Mouse (Mus musculus) testis, postnatal 10 days (tissue): ENCODE measurements at regions not wholly inside any gene's neighbourhood (a gene's known extent, or its start where the extent isn't known, plus 50 kb on each side); places are given as distances from the start of the nearest gene placed in this dataset.

Experiments
- DNase-seq: peaks from one replicate; pipeline ENCODE4 v3.0.0; 2021; ENCODE audit warnings: low spot score

DNA sequence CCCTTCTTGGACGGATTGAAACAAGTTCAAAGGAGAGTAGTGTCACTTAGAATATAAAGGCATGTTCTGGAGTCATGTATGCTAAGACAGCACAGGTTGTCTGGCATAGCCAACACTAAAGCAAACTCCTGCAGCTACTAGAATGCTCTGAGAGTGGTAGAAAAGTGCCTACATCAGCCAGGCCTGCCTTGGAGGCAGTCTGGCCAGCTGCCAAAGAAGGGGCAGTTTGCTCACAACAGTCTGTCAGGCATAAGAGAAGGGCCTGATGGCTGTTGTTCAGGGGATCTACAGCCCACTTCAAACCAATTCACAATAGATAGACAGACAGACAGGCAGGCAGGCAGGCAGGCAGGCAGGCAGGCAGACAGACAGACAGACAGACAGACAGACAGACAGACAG, 136.5 kb upstream of the Dap start:
- no peak for DNase-seq

DNA sequence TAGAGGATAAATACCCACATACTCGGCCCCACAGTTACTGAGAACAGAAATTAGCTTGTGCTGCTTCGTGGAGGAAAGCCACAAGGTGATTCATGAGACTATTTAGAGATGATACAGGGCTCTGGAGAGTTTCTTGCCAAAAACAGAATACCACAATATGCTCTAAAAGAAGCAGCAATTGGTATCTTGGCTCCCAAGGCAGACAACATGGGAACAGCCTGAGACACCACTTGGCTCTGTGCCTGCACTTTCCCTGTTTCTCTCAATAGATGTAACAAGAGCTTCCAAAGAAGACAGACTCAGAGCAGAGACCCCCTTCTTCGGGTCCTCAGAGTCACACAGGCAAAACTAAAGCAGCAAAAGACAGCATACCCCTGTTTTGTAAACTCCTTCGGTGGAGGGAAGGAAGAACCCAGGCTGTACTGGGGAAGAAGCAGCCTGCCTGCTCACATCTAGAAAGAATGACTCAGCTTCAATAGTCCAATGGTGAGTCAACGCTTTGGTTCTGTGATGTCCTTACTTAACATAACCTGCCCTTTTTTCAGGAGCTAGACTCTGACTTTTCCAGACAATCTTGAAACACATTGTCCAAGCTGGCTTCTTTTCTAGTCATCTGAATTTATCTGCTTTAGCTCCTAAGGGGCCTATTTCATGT, 132.1 kb upstream of the Dap start:
- DNase-seq: peak; percentile 78

DNA sequence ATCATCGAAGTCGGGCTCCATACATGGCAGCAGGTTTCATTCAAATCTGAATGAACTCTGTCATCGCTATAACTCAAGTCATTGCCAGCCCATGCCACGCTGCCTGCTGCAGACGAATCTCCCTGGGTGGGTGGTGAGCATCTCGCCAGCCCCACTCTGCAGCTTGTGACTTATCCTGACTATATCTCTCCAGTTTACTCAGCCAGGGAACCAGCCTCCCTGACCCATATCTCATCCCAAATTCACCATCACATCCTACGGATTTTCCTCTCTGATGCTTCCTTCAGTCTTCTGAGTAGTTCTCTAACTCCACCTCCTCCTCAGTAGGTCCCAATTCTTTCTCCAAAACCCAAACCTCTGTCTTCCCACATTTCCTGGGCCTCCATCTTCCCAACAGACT, 127.9 kb upstream of the Dap start:
- no peak for DNase-seq

DNA sequence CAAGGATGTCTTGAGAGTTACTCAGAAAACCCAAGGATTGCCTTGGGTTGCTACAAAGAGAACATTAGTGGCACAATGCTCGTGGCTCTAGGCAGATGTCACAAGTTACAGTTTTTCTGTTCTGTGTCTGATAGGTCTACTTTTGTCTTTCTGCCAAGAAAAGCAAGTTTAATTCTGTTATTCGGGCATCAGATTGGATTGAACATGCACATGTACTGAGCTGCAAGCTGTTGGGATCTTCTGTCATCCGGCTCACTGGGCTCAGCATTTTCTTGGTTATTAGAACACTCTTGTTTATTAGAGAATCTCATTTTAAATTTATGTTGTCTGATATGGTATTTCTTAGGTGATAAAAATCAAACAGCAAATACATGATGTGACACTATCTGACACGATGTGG, 126.8 kb upstream of the Dap start:
- DNase-seq: no peak

DNA sequence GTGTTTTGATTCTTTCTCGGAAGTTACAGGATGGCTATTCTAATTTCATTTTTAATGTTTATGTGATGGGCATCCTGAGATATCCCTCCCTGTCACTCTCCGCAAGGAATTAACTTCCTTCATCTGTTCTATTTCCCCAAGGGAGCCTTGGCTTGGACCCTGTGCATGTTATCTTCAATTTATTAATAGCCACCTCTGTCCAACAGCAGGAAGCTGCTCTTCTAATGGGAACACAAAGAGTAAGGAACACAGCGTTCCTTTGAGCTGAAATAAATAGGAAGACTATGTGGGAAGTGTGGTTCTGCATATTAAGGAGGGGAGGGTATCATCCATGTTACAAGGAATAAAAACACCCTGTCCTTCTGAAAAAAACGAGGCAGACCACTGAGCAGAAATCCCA, 119.4 kb upstream of the Dap start:
- DNase-seq: no peak

DNA sequence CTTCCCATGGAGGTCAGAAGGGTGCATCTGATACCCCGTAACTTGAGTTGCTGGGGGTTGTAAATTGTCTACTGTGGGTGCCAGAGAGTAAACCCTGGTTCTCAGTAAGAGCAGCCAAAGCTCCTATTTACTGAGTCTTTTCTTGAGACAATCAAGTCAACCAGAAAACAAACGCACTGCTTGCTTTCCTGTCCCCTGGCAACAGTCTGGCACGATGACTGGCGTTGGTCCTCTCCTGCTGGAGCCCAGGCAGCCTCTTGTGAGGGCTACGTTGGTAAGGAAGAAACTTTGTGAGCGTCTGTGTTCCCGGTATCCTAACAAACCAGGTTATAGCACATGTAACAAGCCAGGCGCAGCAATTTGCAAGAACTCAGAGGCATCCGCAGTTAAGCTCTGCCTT, 117.2 kb upstream of the Dap start:
- DNase-seq: no peak

DNA sequence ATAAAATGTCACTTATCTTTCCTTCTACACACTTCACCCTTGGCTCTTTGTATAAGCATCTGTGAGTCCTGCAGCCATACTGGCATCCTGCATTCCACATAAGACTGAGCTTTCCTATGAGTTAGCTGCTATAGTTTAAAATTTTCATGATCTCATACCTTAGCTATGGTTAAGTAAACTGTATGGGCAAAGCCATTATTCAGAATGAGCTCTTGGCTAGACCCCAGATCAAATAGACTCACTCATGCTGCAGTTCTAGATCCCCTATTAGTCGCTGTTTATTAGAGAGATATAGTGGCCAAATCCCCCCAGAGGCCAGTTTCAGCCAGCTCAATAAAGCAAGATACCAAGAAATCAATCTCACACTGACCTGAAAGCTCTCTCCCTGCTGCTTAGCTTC, 110.9 kb upstream of the Dap start:
- DNase-seq: no peak

DNA sequence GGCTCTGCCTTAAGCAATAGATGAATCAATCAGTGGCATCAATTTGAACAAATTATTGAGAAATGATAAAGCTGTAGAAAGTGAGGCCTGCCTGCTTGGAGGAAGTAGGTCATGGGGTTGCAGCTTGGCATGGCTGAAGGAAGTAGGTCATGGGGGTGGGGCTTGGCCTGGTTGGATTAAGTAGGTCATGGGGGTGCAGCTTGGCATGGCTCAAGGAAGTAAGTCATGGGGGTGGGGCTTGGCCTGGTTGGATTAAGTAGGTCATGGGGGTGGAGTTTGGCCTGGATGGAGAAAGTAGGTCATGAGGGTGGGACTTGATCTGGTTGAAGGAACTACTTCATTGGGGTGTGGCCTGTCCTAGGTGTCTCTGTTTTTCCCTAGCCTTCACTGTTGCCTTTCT, 106.8 kb upstream of the Dap start:
- no peak for DNase-seq

DNA sequence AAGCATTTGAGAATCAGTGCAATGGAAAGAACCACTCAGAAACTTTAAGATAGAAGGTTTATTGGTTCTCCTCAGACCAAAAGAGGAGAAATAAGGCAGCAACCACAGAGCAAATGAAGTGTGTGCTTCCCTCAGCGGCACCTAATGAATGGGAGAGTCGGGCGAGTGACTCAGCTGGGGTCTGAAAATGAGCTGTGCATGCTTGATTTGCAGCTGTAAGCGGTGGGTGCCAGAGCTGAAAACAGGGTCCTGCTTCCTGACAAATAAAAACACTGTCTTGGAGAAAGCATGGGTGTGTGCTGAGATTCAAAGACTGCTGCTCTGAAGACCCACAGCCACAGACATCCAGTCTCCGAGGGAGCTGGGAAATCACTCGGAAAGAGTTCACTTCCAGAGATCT, 104.0 kb upstream of the Dap start:
- DNase-seq: no peak

DNA sequence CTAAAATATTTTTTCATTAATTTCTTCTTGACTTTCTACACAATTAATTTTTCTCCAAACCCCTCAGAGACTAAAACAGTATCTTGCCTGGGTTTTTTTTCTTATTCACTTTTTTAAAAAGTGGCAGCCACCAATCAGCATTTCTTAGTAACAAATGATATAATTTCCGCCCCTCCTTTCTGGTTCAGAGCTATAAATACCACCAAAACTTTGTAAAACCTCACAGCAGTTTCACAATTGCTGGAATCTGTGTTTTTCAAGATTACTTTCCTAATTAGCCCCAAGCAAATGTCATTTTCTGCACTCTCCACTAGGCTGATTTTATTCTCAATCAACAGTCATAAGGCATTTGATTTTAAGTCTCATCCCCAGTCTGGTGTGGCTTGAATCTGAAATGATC, 98.3 kb upstream of the Dap start:
- no peak for DNase-seq

DNA sequence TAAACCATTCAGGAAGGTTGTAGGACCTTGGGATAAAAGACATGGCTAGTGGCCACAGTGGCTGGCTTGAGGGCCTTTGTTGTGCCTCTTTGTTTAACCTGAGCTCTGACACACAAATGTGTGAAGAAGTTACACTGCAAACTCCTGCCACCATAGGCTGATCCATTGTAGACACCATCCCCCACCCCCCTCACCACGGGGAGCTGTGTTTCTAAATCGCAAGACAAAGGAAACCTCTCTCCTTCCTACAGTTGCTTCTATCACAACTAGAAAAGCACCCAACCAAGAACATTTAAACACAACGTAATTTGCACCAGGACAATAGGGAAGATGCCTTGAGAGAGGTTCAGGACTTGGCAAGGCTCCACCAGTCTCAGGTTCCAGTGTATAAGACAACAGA, 97.1 kb upstream of the Dap start:
- DNase-seq: no peak

DNA sequence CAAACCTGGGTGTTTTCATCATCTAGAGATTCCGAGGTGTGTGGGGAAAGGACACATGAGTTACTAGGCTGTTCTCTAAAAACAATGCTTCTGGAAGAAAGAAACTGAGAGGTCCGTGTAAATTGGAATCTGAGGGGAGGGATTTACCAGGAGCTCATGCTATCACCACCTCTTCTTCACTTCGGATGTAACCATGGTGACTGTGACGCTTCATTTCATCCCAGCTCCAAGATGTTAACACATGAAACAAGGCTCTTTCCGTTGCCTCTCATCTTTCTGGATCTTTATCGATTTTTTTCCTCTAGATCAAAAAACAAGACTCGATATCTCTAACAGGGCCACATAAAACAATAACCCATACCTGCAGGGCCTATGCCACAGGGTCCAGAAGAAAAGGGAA, 89.2 kb upstream of the Dap start:
- DNase-seq: no peak

DNA sequence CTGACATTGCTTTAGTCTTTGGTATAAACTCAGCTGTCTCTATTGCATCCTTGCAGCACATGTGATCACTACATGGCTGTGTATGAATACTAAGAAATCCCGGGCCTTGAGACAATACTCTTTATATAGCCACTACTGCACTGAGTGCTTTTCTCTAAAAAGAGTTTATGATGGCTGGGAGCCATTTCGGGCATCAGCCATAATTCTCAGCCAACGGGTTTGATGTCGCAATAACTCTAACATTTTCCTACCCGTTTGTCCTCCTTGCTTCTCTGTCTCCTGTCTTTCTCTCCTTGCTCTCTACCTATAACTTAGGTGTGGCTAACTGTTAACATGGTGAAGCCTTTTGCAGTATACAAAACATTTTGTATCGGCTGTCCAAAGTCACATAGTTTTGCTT, 85.5 kb upstream of the Dap start:
- no peak for DNase-seq

DNA sequence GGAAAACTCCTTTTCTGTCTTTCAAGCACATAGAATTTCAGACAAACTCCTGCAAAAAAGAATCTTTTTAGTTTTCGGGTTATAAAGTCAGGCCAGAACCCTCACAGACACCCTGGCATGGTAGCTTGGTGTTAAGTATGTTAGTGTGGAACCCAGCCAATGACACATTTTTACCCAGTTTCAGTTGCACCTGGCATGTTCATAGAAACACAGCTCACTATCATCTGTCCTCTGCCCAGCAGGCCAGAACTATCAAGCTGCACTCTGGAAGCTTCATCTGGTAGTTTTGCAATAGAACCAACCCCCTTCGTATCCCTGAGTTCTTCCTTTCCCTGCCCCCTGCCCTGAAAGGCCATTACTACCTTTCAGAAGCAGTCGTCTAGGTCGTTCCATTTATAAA, 82.4 kb upstream of the Dap start:
- peak; percentile 26 for DNase-seq

DNA sequence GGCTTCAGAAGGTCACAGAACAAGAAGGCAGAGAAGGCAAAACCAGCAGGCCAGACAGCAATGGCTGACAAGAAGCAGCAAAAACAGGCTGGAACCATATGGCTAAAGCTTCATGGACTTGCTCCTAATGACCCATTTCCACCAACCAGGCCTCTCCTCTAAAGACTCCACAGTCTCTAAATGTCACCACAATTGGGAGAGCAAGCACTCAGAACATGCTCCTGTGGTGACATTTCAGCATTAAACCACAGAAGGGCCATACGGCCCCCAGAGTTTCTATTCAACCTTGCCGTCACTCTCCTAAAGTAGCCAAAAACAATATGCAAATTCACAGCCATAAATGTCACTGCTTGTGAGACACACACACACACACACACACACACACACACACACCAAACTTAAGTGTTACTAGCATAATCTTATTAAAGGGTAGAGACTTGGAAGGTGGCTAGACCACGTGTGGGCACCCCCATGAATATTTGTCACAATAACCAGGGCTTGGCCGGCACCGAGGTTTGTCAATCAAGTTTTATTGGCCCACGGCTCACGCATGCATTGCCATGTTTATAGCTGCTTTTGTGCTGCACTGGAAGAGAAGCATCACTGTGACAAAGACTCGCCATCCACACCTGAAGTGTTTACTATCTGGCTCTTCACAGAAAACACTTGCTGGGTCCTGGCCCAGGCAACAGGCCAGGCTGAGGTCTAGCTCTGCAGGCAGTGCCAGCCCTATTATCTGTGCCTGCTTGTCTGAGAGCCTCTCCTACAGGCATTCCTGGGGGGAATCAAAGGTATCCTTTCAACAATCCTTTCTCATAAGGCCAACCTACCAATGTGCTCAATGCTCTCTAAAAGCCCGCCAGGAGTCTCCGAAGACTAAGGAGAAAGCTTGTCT, 75.6 kb upstream of the Dap start:
- no peak for DNase-seq

DNA sequence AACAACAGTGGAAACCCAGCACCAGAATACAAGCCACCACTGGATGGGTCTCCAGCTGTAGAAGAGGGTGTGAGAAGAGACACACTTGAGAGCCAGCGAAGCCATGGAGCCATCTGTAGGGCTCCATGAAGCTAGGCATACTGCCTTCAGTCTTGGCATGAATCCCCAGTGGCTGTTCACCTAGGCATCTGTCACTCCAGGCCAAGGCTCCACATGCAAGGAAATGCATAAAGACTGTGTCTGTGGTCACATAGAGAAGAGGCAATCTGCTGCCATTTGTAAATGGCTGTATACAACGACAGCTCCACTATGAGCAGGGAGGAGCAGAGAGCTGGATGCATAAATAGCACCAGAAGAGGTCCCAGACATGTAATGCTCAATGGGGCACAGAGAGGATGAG, 74.3 kb upstream of the Dap start:
- no peak for DNase-seq

DNA sequence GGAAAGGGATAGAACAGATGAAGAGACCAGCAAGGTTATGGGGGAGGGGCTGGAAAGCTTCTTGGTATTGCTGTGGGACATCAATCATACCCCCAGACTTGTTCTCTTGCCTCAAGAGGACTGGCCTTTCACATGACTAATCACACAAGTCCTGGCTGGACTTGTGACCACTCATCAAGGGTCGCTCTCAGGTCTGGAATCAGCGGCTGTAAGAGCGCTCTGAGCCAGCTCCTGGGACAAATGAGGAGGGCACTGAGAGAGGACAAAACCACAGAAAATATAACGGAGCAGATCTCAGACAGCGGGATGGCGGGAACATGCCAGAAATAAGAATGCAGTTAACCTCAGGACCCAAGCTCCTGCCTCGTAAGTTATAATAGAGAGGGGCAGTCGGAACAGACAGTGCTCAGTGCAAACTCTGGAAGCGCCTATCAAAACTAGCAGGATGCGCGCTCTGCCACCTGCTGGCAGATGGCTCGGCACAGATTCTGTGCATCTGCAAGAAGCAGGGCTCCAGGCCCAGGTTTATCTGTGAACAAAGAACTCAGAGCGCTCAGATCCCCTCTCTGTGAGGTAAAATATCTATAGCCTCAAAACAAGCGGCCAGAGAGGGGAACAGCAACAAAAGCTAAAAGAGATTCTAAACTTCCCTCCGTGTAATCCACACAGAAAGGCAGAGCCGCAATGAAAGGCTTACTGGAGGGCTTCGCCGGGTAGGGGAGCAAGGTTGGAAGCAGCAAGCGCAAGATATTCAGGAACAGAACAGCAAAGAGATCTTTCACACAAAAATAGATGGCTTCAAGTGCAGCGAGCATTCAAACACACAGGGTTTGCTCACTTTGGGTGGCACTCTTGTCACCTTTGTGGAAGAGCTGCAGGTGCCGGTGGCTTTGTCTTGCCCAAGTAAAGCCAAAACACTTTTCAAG, 73.3 kb upstream of the Dap start:
- peak; percentile 79 for DNase-seq

DNA sequence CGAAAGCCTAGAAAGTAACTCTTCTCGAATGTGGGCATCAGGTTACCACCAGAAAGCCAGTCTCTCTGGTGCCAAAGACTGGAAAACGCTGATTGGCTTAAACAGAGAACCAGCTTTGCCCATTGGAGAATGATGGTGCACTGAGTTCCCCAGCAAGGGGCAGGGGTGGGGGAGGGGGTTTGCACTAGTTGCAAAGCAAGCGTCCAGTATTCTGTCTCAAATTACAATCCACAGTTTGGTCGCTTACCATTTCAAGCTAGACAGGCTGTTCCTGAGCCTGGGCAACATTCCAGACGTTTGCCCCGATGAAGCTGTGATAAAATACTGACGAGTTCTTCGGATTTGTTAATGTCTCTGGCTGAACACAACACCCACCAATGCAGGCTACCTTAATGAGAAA, 69.0 kb upstream of the Dap start:
- peak; percentile 40 for DNase-seq

DNA sequence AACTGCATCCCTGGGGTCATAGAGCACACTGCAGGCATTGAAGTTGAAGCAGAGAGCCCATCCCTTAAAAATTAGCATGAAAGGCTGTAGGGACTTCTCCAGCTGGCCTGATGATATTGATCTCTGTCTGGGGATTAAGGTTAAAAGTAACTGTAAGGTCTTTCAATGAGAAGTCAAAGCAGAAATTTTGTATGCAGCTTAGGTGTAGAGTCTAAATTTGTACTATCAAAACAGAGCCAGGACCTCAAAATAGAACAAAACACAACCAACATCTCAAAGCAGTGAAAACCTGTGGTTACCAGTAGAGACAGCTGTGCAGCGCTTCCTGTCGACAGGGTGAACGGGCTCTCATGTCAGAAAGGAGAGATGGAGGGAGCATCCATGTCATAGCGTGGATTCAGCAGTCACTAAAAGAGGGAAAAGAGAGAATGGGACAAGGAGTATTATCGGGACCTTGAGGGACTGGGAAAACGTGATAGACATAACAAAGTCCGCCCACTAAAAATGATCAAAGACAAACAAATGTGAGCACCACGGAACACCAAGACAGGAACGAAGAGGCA, 57.5 kb upstream of the Dap start:
- peak; percentile 21 for DNase-seq

DNA sequence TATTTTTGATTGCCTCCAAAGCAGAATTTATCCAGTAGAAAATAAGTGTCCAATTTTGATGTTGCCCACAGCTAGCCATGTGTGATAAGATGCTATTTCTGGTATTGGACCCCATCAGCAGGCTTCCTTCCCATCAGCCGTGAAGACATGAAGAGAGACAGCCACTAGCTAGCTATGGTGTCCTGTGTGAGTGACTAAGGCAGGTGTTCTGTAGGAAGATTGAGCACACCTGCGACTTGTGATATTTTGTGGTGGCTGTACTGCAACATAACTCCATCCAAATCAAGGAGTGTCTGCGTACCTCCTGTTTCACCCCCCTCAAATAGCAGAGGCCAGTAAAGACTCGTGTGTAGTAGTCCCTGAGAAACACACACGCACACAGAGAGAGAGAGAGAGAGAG, 56.6 kb upstream of the Dap start:
- DNase-seq: peak; percentile 10

DNA sequence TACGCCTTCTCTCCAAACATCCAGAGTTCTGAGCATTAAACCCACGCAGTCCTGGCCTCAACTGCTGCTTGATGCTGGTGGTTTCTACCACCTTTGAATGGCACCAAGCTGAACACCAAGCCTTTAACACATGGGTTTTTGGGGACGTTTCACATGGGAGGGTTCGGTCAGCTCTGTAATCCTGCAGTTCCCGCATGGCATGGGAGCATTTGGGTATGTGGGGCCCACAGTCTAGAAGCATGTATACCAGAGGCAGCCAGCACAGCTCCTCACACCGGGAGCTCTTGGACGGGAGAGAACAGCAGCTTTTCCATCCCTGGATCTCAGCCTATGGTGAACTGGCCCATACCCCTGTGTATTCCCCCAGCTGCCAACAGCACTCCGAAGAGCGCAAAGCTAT, 55.9 kb upstream of the Dap start:
- peak; percentile 16 for DNase-seq

DNA sequence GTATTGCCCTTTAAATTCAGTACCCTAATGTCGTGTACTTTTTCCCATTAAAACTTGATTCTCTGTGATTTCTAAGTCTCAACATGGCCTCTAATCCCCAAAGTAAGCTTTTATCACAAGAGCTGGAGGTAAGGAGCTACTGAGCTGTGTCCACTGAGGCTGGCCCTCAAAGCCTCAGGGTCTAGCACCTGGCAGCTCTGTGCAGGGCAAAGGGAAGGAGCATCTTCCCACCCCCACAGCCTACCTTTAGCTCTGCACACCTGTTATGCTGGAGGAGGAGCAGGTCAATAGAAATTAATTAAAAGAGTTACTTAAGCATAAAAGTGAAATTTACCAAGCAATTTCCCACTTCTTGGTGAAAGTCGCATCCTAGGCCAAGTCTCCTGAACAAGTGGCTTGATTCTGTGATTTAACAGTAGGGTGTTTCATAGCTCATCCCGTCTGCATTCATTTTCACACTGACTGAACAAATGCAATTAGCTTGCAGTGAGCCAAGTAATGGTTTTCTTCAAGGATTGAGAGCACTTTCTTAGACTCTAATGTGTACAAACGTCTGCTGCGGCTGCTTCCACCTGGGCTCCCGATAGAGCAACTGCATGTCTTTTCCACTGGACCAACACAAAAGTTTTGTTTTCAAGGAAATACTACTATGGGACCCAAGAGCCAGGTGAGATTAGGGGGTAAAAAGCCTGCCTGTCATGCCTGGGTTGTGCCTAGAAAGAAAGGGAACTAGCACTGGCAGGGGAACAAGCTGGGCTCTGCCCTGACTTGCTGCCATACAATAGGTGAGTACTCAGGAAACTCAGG, 50.6 kb upstream of the Dap start:
- no peak for DNase-seq
